Mouse (Mus musculus) stomach, postnatal 0 days (tissue): ENCODE results near the gene Lgals12.

Experiments
- CTCF ChIP-seq: IDR thresholded peaks from 2 replicates; pipeline ENCODE4 v1.5.1; 2016; ENCODE audit warnings: antibody characterized with exemption, low read depth, mild to moderate bottlenecking, moderate library complexity
- EP300 ChIP-seq: optimal IDR thresholded peaks from 2 replicates; pipeline ENCODE3; 2016; ENCODE audit warnings: antibody characterized with exemption

GRCm38 (mm10) chr19:7577710-7578109, 29.3 kb downstream of the Lgals12 start:
- TF ChIP-seq CTCF, result no peak
- TF ChIP-seq EP300, result no peak
